Mouse (Mus musculus): ENCODE data around the gene C330007P06Rik.

DNA sequence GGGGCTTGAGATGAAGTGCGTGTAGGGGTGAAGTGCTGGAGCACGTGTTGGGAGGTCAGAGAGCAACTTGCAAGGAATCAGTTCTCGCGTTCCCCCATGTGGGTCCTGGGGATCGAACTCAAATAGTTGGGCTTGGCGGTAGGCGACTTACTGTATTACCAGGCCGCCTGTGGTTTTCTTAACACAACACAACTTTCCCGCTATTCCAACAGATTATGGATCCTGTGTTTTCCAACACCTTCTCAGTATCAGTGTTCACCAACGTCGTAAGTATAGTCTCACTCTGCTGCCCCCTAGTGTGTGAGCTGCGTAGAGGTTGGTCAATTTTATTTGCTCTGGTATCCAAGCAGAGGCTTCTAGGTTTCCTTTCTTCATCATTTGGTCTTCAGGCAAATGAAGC is 37.4 kb upstream of the C330007P06Rik start:
- no peak for TF ChIP-seq EP300 (IDR thresholded peaks at IDR 0.05; ENCODE audit: insufficient read depth, low read depth, low read length)
- TF ChIP-seq CTCF (IDR thresholded peaks at IDR 0.05), result peak; percentile 77
- TF ChIP-seq POLR2A (IDR thresholded peaks at IDR 0.05; ENCODE audit: insufficient read depth, low read depth, low read length), result no peak
